Mouse (Mus musculus): ENCODE data around the gene Zkscan14. TPM values are rescaled to one million over a fixed set of nuclear protein-coding genes. Genes with fewer than 3 reads are reported as not detected.
A peak's percentile ranks its signal among the peaks of the same experiment; 100 is the strongest.

Gene Zkscan14
- polyA plus RNA-seq, 1 experiment = 1.3 TPM

DNA sequence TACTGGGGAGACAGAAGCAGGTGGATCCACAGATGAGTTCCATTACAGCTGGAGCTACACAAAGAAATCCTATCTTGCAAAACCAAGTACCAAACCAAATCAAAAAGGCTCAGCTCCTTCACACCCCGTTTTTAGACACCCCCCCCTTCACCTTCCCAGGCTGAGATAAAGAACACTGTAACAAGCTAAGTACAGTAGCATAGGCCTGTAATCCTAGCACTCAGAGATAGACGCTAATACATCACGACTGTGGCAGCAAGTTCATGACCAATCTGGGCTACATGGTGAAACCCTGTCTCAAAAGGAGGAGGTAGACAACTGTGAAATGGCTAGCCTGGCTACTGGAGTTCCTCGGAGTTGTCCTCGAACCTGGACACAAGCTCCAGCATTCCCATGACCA, 11.3 kb downstream of the Zkscan14 start:
- Histone ChIP-seq H3K36me3 (ENCODE audit: control insufficient read depth) (peaks cover 68% of the 10 kb centered on the region), H3K9me3 (ENCODE audit: control insufficient read depth, low read length) (no peaks in the 10 kb centered on the region), H3K27me3 (ENCODE audit: control insufficient read depth) (no peaks in the 10 kb centered on the region), H3K4me3 (replicated peaks) (peak overlapping the region; percentile 83), H3K4me1 (ENCODE audit: control insufficient read depth) (peaks cover 35% of the 10 kb centered on the region)
- no peak for TF ChIP-seq GATA1 (IDR thresholded peaks at IDR 0.05; ENCODE audit: low read length)
- TF ChIP-seq TAL1 (IDR thresholded peaks at IDR 0.05; ENCODE audit: low read length) = no peak

- H3K36me3 ChIP-seq (ENCODE audit: control insufficient read depth) = peaks cover 67% of the 10 kb centered on the region
Observed at GRCm38 (mm10) chr5:145189416-145189815, 12.3 kb downstream of the Zkscan14 start.

DNA sequence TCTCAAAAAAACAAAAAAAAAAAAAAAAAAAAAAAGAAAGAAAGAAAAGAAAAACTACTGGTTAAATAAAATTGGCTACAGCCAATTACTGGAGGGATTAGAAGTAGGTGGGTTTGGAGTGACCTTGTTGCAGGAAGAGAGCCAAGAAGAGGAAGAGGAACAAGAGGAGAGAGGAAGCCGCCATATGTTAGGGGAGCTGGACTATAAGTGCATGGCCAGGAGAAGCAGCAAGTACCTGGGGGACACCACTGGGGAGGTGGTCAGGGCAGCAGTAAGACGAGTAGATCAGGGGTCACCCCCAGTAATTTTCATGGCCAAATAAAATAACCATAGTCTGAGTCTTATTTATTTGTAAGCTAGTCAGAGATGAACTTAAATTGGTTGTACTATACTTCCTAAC, 16.4 kb downstream of the Zkscan14 start:
- no peaks in the 10 kb centered on the region for H3K9me3 ChIP-seq (ENCODE audit: control insufficient read depth, low read length)
- peaks cover 95% of the 10 kb centered on the region for H3K36me3 ChIP-seq (ENCODE audit: control insufficient read depth)
- no peaks in the 10 kb centered on the region for H3K27me3 ChIP-seq (ENCODE audit: control insufficient read depth)
- no peak overlapping the region for H3K4me3 ChIP-seq (replicated peaks)
- H3K4me1 ChIP-seq (ENCODE audit: control insufficient read depth) = peaks cover 19% of the 10 kb centered on the region
- TF ChIP-seq TAL1 (IDR thresholded peaks at IDR 0.05; ENCODE audit: low read length) (no peak), GATA1 (IDR thresholded peaks at IDR 0.05; ENCODE audit: low read length) (no peak)

More at GRCm38 (mm10) chr5:145189416-145189815, 12.3 kb downstream of the Zkscan14 start:
- H3K27me3 ChIP-seq (ENCODE audit: control insufficient read depth) = no peaks in the 10 kb centered on the region
- peak overlapping the region; percentile 83 for H3K4me3 ChIP-seq (replicated peaks)
- TF ChIP-seq TAL1 (IDR thresholded peaks at IDR 0.05; ENCODE audit: low read length) (no peak), GATA1 (IDR thresholded peaks at IDR 0.05; ENCODE audit: low read length) (no peak)
- peaks cover 35% of the 10 kb centered on the region for H3K4me1 ChIP-seq (ENCODE audit: control insufficient read depth)
- no peaks in the 10 kb centered on the region for H3K9me3 ChIP-seq (ENCODE audit: control insufficient read depth, low read length)

DNA sequence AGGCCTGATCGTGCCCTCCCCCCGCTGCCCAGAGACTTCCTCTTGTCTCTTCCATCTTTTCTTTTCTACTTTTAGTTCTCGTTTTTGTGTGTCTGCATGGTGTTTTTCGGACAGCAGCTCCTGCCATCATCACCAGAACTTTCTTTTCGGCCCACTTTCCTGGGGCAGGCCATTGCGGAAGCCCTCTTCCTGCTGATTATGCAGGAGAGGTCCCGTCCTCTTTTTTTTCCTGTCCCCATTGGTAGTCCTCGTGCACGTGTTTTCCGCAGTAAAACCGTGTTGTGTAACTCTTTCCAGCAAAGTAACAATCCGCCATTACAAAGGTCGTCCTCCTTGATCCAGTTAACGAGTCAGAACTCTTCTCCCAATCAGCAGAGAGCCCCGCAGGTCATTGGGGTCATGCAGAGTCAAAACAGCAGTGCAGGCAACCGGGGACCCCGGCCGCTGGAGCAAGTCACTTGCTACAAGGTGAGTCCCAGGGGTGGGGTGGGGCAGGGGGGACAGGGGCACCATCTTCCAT, 23.1 kb downstream of the Zkscan14 start:
- no peaks in the 10 kb centered on the region for H3K9me3 ChIP-seq (ENCODE audit: control insufficient read depth, low read length)
- H3K27me3 ChIP-seq (ENCODE audit: control insufficient read depth) = no peaks in the 10 kb centered on the region
- H3K36me3 ChIP-seq (ENCODE audit: control insufficient read depth) = peaks cover 100% of the 10 kb centered on the region
- peaks cover 6% of the 10 kb centered on the region for H3K4me1 ChIP-seq (ENCODE audit: control insufficient read depth)
- TF ChIP-seq TAL1 (IDR thresholded peaks at IDR 0.05; ENCODE audit: low read length) = no peak
- no peak for TF ChIP-seq GATA1 (IDR thresholded peaks at IDR 0.05; ENCODE audit: low read length)
- H3K4me3 ChIP-seq (replicated peaks) = no peak overlapping the region

DNA sequence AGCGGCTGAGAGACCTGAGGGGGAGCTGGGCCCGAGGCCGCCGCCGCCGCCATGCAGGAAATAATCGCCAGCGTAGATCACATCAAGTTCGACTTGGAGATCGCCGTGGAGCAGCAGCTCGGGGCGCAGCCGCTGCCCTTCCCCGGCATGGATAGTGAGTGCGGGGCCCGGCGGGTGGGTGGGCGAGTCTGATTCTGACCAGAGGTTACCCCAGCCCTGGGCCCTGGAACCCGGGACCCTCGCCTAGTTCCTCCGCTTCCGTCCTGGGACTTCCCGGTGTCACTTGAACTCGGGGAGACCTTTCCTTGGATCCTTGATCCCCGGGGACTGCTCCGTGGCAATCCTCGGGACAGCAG, 34.4 kb downstream of the Zkscan14 start:
- Histone ChIP-seq H3K9me3 (ENCODE audit: control insufficient read depth, low read length) (no peaks in the 10 kb centered on the region), H3K4me1 (ENCODE audit: control insufficient read depth) (peaks cover 48% of the 10 kb centered on the region), H3K27me3 (ENCODE audit: control insufficient read depth) (no peaks in the 10 kb centered on the region), H3K4me3 (replicated peaks) (peak overlapping the region; percentile 87), H3K36me3 (ENCODE audit: control insufficient read depth) (peaks cover 61% of the 10 kb centered on the region)
- no peak for TF ChIP-seq TAL1 (IDR thresholded peaks at IDR 0.05; ENCODE audit: low read length)
- TF ChIP-seq GATA1 (IDR thresholded peaks at IDR 0.05; ENCODE audit: low read length) = no peak

DNA sequence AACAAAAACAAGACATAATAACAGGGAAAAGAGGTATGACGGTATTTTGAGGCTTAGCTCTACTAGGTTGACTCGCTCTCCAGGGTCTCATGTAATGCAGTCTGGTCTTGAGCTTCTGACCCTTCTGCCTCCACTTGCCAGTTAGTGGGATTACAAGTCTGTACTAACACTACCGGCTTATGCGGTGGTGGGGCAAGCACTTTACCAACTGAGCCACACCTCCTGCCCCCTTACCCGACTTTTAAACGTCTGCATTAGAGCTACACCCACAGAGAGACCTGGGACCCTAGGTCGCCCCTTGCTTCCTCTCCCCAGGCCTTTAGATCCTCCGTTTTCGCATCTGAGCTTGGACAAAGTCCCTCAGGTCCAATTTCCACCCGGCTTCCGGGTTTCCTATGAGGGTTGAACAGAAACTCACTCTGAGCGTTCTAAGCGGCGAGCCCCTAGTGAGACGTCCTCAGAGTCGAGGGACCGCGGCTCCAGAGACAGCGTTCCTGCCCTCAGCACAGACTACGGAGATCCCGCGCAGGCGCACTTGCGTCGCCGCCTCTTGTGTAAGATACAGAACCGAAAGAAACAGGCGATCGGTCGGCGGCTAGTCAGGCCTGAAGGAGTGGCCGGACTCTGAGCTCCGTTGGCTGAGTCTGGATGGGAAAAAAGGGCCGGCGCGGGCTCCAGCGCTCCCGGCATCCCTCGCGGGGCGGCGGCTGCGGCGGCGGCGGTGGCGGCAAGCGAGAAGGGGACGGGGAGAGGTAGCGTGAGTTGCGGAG, 34.9 kb downstream of the Zkscan14 start, which contains the start of the genes Ptcd1 and Cpsf4:
Gene Ptcd1 (minus strand): TSS at position 573 of the 770 bp plus-strand sequence.
Gene Cpsf4 (plus strand): TSS at position 678 of the 770 bp plus-strand sequence.
- Histone ChIP-seq H3K4me1 (ENCODE audit: control insufficient read depth) (peaks cover 48% of the 10 kb centered on the region), H3K4me3 (replicated peaks) (peak within 1 kb of the TSS; percentile 87), H3K27me3 (ENCODE audit: control insufficient read depth) (no peaks in the 10 kb centered on the region), H3K36me3 (ENCODE audit: control insufficient read depth) (peaks cover 61% of the 10 kb centered on the region), H3K9me3 (ENCODE audit: control insufficient read depth, low read length) (no peaks in the 10 kb centered on the region)
- TF ChIP-seq TAL1 (IDR thresholded peaks at IDR 0.05; ENCODE audit: low read length) (no peak), GATA1 (IDR thresholded peaks at IDR 0.05; ENCODE audit: low read length) (no peak)

- Histone ChIP-seq H3K4me1 (ENCODE audit: control insufficient read depth) (peaks cover 47% of the 10 kb centered on the region), H3K9me3 (ENCODE audit: control insufficient read depth, low read length) (no peaks in the 10 kb centered on the region), H3K4me3 (replicated peaks) (no peak overlapping the region), H3K27me3 (ENCODE audit: control insufficient read depth) (no peaks in the 10 kb centered on the region), H3K36me3 (ENCODE audit: control insufficient read depth) (peaks cover 61% of the 10 kb centered on the region)
- no peak for TF ChIP-seq GATA1 (IDR thresholded peaks at IDR 0.05; ENCODE audit: low read length)
- TF ChIP-seq TAL1 (IDR thresholded peaks at IDR 0.05; ENCODE audit: low read length) = no peak
Observed at GRCm38 (mm10) chr5:145165184-145165583, 36.5 kb downstream of the Zkscan14 start.

GRCm38 (mm10) chr5:145164710-145165109, 37.0 kb downstream of the Zkscan14 start:
- Histone ChIP-seq H3K36me3 (ENCODE audit: control insufficient read depth) (peaks cover 62% of the 10 kb centered on the region), H3K27me3 (ENCODE audit: control insufficient read depth) (no peaks in the 10 kb centered on the region), H3K4me3 (replicated peaks) (no peak overlapping the region), H3K4me1 (ENCODE audit: control insufficient read depth) (peaks cover 44% of the 10 kb centered on the region), H3K9me3 (ENCODE audit: control insufficient read depth, low read length) (no peaks in the 10 kb centered on the region)
- TF ChIP-seq TAL1 (IDR thresholded peaks at IDR 0.05; ENCODE audit: low read length) (no peak), GATA1 (IDR thresholded peaks at IDR 0.05; ENCODE audit: low read length) (no peak)

DNA sequence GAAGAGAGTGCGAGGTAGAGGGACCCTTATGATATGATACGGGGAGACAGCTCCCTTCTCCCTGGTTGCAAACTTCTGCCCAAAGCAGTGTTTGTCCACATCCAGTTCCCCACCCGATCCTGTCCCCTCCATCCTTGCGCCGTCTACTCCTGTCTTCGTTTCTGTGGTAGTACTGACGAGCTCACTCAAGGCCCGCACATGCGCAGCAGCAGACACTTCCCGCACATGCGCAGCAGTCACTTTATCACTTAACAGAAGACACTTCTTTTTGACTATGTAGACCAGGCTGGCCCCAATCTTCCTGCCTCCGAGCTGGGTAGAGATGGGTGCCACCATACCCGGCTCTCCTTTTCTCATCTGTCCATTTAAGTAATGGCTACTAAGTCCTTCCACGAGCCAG, 40.3 kb downstream of the Zkscan14 start:
- H3K27me3 ChIP-seq (ENCODE audit: control insufficient read depth) = no peaks in the 10 kb centered on the region
- no peak for TF ChIP-seq TAL1 (IDR thresholded peaks at IDR 0.05; ENCODE audit: low read length)
- TF ChIP-seq GATA1 (IDR thresholded peaks at IDR 0.05; ENCODE audit: low read length) = no peak
- no peaks in the 10 kb centered on the region for H3K9me3 ChIP-seq (ENCODE audit: control insufficient read depth, low read length)
- peaks cover 25% of the 10 kb centered on the region for H3K4me1 ChIP-seq (ENCODE audit: control insufficient read depth)
- H3K36me3 ChIP-seq (ENCODE audit: control insufficient read depth) = peaks cover 83% of the 10 kb centered on the region
- no peak overlapping the region for H3K4me3 ChIP-seq (replicated peaks)
